Mouse (Mus musculus): ENCODE measurements around the gene Syt8.

Syt8 gene

GRCm38 (mm10) chr7:142449038-142449617, 14.5 kb downstream of the Syt8 start:
- DNase-seq: no peak

DNA sequence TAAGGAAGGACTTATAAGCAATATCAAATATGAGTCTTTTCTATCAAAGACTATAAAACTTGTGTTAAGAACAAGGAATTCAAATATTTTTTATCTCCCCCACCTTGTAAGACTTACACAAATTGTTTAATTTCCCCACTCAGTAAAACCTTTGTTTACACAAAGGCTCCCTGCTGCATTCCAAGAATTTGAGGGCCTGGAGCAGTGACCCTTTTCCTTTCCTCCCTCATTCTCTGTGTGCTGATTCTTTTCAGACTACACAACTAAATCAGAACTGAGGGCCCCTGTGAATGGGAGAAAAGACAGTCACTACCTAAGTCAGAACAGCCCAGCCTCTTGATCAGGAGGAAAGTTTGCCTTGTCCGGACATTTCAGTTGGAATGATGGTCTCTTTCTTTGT, 20.1 kb downstream of the Syt8 start:
- no peak for DNase-seq

GRCm38 (mm10) chr7:142455251-142455650, 20.6 kb downstream of the Syt8 start:
- no peak for DNase-seq

DNA sequence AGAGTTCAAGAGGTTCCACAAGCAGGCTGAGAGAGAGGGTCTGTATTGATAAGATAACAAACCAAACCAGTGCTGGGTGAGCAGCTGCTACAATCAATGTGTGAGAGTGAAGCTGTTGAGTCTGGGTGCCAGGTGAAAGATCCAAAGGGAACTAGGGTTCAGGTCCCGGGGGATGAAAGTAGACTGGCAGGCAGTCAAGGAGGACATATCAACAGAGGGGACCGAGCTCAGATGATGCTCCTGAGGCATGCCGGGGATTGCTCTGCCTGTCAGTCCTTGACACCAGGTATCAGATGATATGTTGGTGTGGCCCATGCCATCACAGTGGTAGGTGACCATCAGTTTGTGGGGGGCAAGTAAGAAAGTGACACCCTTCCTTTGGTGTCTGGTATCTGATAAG, 22.2 kb downstream of the Syt8 start:
- no peak for DNase-seq

- DNase-seq: no peak
These were observed 22.7 kb downstream of the Syt8 start for GRCm38 (mm10) chr7:142457227-142457811.

- no peak for DNase-seq
These were observed 23.4 kb downstream of the Syt8 start for GRCm38 (mm10) chr7:142458026-142458425.

GRCm38 (mm10) chr7:142458676-142459298, 24.1 kb downstream of the Syt8 start:
- DNase-seq: no peak

GRCm38 (mm10) chr7:142459299-142459691, 24.6 kb downstream of the Syt8 start:
- DNase-seq: no peak

- no peak for DNase-seq
These were observed 26.0 kb downstream of the Syt8 start, which contains the start of gene Lsp1 for GRCm38 (mm10) chr7:142460636-142461077. Lsp1 (plus strand) TSS chr7:142460809.

GRCm38 (mm10) chr7:142461446-142461845, 26.8 kb downstream of the Syt8 start:
- no peak for DNase-seq

GRCm38 (mm10) chr7:142462190-142462589, 27.5 kb downstream of the Syt8 start:
- no peak for DNase-seq

DNA sequence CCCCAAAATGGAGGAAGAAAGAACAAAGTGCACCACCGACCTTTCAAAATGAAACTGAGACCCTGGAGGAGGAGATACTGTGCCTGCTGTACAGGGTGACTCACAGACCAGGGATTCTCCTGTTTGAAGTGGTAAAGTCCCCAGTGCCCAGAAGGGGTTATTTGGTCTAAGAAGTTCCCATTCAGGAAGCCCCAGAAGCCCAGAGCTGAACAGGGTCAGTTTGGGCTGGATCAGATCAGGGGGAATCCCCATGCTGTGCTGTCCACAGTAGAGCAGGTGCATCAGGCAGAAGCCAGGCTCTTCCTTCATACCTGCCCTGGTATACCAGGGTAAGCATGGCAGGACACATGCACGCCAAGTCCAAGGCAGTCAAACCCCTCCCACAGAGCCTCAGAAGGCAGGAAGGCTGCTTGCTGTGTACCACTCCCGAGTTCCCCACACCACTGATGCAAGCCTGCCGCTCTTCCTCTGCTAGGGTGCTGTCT, 28.0 kb downstream of the Syt8 start:
- DNase-seq: no peak

DNA sequence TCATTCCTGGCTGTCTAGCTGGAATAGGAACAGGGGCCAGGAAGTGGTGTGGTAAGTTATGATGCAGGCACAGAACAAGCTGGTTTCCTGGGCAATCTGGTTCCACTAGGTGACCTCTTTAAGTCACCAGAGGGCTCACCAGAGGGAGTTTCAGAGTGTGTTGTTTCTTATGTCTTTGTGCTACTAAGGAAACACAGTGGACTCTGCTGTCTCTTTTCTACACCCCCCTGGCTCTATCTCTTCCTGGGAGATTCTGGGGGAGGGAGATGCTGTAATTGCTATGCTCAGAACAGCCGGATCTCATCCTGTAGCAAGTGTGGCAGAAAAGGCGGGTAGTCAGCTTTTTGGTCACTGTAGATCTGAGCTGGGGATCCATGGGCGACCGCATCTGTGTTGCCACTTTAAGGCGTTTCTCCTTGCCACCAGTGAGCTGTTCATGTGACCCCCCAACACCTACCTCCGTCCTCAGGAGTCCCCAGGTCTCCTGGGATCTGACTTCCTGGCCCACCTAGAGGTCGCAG, 35.6 kb downstream of the Syt8 start:
- DNase-seq: no peak

GRCm38 (mm10) chr7:142470808-142471413, 36.3 kb downstream of the Syt8 start:
- DNase-seq: no peak

DNA sequence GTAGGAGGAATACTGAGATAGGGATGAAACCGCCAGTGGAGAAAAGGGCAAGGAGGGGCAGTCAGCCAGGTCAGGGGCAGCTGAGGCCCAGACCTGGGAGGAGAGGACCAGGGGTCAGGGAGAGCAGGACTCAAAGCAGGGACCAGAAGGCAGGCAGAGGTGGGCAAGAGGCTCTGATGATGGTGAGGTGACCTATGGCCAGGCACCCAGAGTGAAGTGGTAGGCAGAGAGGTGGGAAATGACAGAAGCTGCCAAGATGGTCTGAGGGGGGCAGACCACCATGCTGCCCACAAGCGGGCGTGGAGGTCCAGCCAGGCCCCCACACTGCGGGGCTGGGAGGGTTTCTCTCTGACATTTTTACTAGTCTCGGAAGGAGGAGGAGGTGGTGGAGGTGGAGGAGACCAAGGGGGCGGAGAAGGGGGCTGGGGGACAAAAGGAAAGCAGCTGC, 36.8 kb downstream of the Syt8 start:
- DNase-seq: no peak

- no peak for DNase-seq
These were observed 37.4 kb downstream of the Syt8 start for GRCm38 (mm10) chr7:142471884-142472570.

- no peak for DNase-seq
These were observed 38.3 kb downstream of the Syt8 start for GRCm38 (mm10) chr7:142472936-142473335.

- DNase-seq: no peak
These were observed 38.8 kb downstream of the Syt8 start for GRCm38 (mm10) chr7:142473476-142473875.

DNA sequence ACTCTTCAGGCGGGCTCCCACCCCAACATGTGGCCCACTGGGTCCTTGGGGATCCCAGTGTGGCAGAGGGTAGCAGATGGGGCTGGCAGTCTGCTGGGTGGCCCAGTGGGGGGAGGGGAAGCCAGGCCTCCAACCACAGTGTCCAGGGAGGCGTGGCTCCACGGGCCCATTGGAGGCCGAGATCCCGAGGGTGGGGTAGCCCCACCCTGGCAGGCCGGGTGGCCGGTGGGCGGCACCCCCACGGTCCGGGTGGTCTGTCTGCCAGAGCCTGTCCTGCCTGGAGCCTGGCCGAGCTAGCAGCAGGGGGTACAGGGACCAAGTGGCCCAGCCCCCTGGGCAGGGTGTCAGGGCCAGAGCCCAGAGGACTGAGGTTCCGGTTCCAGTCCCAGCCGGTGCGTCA, 40.1 kb downstream of the Syt8 start:
- DNase-seq: no peak

DNA sequence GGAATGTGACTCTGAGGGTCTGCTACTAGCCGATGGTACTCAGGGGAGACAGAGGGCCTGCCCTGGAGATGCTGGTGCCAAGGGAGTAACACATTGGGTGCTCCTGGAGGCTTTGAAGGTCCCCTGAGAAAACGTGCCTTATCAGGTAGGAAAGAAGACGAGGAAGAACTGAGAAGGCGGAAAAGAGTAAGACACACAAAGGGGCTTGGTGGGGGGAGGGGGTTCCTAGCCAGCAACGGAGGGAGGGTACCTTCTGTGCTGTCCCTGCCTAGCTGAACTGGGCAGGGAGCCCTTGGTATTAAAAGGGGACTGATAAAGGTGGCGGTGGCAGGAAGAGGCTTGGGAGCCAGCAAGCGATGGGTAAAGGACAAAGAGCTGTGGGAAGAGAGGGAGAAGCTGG, 41.0 kb downstream of the Syt8 start:
- DNase-seq: no peak

DNA sequence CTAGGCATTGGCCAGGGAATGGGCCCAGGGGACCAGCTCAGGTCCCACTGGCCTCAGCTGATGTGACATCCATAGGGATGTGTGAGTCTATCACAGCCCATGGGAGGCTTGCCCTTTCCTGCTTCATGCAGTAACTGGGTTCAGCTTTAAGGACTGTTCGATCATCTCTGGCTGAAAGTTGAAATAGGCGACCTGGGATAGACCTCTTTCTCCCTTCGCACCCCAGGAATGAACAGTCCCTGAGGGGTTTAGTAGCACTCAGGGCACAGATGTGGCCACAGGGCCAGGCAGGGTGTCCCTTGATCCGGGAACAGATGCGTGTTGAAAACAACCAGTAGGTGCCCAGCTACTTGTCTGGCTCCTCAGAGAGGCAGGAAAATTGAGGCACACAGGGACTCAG, 41.6 kb downstream of the Syt8 start:
- DNase-seq: no peak

DNA sequence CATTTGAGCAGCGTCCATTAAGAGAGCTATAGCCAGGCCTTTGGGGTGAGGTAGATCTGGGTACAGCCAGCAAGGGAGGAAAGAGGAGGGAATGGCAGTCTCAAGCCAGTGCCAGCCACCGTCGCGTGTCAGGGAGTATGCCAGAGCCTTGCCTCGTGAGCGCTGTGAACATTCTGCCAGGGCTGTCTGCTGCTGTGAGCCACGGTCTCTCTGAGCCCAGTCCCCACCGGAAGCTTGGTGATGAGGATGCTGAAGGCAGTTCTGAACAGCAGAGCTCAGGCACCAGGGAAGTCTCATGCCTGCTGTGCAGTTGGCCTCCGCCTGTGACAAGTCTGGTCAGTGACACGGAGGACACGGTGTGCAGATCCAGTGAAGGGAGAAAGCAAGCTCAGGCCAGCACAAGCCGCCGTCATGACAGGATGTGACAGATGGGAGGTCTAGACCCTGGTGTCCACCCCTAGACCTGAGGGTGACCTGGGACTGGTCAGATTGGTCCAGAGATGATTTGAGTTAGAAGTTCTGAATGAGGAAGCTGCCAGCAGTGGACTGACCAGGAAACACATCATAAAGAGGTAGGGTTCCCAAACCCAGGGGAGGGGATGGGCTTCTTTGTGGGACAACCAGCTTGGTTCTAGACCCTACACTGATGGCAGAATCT, 42.3 kb downstream of the Syt8 start:
- peak; percentile 39 for DNase-seq
